Mouse (Mus musculus) embryo, embryonic 11 days (tissue): ENCODE results near the gene Gm17467.
"Not testable (repeated sequence)": the region's sequence is repeated elsewhere in the genome, so short reads cannot be mapped to it uniquely, and the experiment has no call there.

Experiments
- DNase-seq: peaks from one replicate; pipeline ENCODE4 v3.0.0-alpha.2; 2015

The Gm17467 gene

GRCm38 (mm10) chrX:123704691-123705090 lies at the start of gene Gm17467:
Gene Gm17467, minus strand, starts transcription at chrX:123704791.
- not testable (repeated sequence) for DNase-seq
